Mouse (Mus musculus) forebrain, embryonic 12.5 days (tissue): ENCODE results near the gene Ldlrap1. TPM values are rescaled to one million over a fixed set of nuclear protein-coding genes. Genes with fewer than 3 reads are reported as not detected.

Experiments
- ATAC-seq: fragments of 200-750 bp; cut with Nextera tagmentation; 2 replicates; pipeline ENCODE4 v1.8.0; 2017; ENCODE audit warnings: moderate TSS enrichment; ENCODE audit not compliant: low FRiP score
- H3K27ac ChIP-seq: fragments of 300-500 bp; sonication (generic); 2 replicates; pipeline ENCODE4 v1.5.1; 2016; ENCODE audit warnings: mild to moderate bottlenecking
- H3K27me3 ChIP-seq: fragments of 300-500 bp; sonication (generic); 2 replicates; pipeline ENCODE4 v1.6.1; 2016; ENCODE audit warnings: mild to moderate bottlenecking
- H3K36me3 ChIP-seq: fragments of 300-500 bp; sonication (generic); replicated peaks from 2 replicates; pipeline ENCODE4 v1.6.1; 2016; ENCODE audit warnings: mild to moderate bottlenecking
- H3K4me1 ChIP-seq: fragments of 300-500 bp; sonication (generic); 2 replicates; pipeline ENCODE4 v1.6.1; 2016
- H3K4me2 ChIP-seq: fragments of 300-500 bp; sonication (generic); 2 replicates; pipeline ENCODE4 v1.6.1; 2016; ENCODE audit warnings: mild to moderate bottlenecking, moderate library complexity
- H3K4me3 ChIP-seq: fragments of 300-500 bp; sonication (generic); replicated peaks from 2 replicates; pipeline ENCODE4 v1.5.1; 2016; ENCODE audit warnings: mild to moderate bottlenecking
- H3K9ac ChIP-seq: fragments of 300-500 bp; sonication (generic); 2 replicates; pipeline ENCODE4 v1.6.1; 2016; ENCODE audit warnings: mild to moderate bottlenecking
- H3K9me3 ChIP-seq: fragments of 300-500 bp; sonication (generic); 2 replicates; pipeline ENCODE4 v1.6.1; 2016
- WGBS: fragments of 180-500 bp; shearing (Covaris S2); methylation state at CpG from one replicate; pipeline ENCODE4 v1.1.7; 2016; 5-methylcytosine and 5-hydroxymethylcytosine counted together
- polyA plus RNA-seq: library from polyadenylated mRNA; unstranded; fragments of >200 nt; fragmentation: Nextera tagmentation; extraction: Ambion mirVana; gene quantifications from 2 replicates; pipeline ENCODE4 v1.2.1, GENCODE M21; 2016

Ldlrap1 gene
- polyA plus RNA-seq, 1 experiment from 2014 or later = 5.9 TPM

DNA sequence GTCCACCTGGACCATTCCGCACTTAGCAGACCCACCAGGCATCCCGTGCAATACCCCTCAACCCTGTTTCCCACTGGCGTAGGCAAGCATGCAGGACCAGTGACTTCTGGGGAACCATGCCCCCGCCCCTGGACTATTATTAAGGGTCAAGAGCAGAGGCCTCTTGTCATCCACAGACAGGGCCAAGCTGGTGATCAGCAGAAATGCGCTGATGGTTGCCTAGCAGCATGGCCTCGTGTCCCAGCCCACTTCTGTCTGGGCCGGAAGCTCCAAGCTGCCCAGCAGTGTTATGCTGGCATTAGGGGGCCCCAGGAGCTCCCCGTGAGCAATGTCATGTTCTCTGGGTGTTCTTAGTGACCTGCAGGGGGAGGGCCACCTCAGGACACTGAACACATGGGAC lies 25.9 kb downstream of the Ldlrap1 start:
- Histone ChIP-seq H3K4me1 (peaks cover 16% of the 10 kb centered on the region), H3K9ac (no peak overlapping the region), H3K36me3 (no peaks in the 10 kb centered on the region), H3K27ac (no peak overlapping the region), H3K4me2 (no peak overlapping the region), H3K27me3 (no peaks in the 10 kb centered on the region), H3K4me3 (no peak overlapping the region), H3K9me3 (no peaks in the 10 kb centered on the region)
- ATAC-seq = no peak
- WGBS = 83% methylated on average over 8 of the region's 8 CpGs

DNA sequence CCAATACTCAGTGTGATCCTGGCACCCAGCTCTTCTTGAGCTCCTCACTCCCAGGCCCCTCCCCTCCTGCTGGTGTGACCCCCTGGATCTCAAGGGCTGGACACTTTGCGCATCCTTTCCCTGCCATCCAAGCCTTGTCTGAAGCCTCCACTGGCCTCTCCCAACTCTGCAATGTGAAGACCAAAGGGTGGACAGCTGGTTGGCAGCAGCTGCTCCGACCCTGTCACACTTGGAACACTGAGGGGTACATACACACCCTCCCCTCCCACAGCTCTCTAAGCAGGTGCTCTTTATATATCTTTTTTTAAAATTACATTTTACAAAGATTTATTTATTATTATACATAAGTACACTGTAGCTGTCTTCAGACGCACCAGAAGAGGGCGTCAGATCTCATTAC lies 27.6 kb downstream of the Ldlrap1 start:
- ATAC-seq = no peak
- WGBS = 90% methylated on average over 4 of the region's 4 CpGs
- Histone ChIP-seq H3K27ac (no peak overlapping the region), H3K36me3 (no peaks in the 10 kb centered on the region), H3K4me3 (no peak overlapping the region), H3K27me3 (no peaks in the 10 kb centered on the region), H3K4me2 (no peak overlapping the region), H3K4me1 (peaks cover 16% of the 10 kb centered on the region), H3K9me3 (no peaks in the 10 kb centered on the region), H3K9ac (no peak overlapping the region)

DNA sequence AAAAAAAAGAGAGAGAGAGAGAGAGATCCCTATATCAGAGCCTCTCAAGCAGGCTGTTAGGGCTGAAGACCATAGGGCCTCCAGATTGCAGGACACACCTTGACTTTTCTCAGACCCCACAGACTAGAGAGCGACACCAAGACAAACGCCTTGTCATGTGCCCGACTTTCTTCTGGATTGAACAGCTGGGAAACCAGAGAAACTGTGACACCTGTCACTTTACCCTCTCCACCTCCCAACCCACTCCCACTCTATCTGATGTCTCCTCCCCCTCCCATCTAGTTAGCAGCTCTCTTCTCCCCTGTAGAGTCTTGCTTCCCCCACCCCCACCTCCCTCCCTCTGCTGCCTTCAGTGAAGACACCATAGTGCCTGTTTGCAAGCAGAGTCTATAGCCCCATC lies 28.3 kb downstream of the Ldlrap1 start:
- WGBS = 85% methylated on average over 3 of the region's 3 CpGs
- H3K4me2 ChIP-seq = no peak overlapping the region
- no peak for ATAC-seq
- no peak overlapping the region for H3K4me3 ChIP-seq
- H3K9ac ChIP-seq = no peak overlapping the region
- H3K27ac ChIP-seq = no peak overlapping the region
- H3K36me3 ChIP-seq = no peaks in the 10 kb centered on the region
- no peaks in the 10 kb centered on the region for H3K27me3 ChIP-seq
- H3K4me1 ChIP-seq = peaks cover 18% of the 10 kb centered on the region
- no peaks in the 10 kb centered on the region for H3K9me3 ChIP-seq

DNA sequence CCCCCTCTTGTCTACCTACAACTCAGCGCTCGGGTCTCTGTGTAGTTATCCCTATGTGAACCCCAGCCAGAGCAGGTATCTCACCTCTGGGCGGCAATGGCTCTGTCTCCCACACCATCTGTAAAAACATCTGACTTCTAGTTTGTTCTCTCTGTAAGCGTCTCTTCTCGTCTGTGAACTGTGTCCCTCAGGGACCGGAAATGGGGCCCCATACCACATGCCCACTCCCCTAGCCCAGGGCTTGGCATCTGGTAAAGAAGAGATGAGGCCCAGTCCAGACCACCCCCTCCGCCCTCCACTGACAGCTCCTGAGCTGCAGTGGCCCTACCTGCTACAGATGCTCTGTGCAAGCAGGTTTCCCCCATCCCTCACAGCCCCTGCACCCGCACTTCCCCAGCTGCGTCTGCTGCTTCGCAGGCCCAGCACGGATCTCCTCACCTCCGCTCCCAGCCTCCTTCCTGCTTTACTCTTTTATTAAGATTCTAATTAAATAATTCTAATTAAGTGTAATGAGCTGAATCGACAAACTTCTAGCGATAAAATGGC lies 30.4 kb downstream of the Ldlrap1 start:
- Histone ChIP-seq H3K27me3 (no peaks in the 10 kb centered on the region), H3K27ac (no peak overlapping the region), H3K9me3 (no peaks in the 10 kb centered on the region), H3K36me3 (no peaks in the 10 kb centered on the region), H3K4me2 (no peak overlapping the region), H3K4me1 (peaks cover 19% of the 10 kb centered on the region; the same call in 1 of the 2 replicates), H3K4me3 (no peak overlapping the region), H3K9ac (peak overlapping the region; percentile 12; the same call in 1 of the 2 replicates)
- 50% methylated on average over 14 of the region's 14 CpGs for WGBS
- no peak for ATAC-seq

DNA sequence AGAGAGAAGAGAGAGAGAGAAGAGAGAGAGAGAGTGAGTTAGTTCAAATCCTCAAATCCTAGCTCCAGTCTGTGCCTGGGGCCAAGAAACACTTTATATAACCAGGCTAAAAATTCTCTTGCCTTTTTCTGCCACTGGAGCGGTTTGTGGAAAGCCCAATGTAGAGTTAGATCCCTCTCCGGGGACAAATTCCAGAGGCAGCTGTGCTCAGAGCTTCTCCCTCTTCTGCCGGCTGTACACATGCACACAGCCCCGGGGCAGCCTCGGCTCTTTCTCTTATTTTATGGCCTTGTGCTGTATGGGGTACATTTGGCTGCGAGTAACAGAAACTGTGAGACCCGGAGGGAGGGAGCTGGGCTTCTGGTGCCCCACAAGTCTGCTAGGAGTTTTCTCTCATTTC lies 31.7 kb downstream of the Ldlrap1 start:
- 74% methylated on average over 7 of the region's 7 CpGs for WGBS
- H3K9me3 ChIP-seq = no peaks in the 10 kb centered on the region
- no peak overlapping the region for H3K27ac ChIP-seq
- peaks cover 19% of the 10 kb centered on the region; the same call in 1 of the 2 replicates for H3K4me1 ChIP-seq
- no peaks in the 10 kb centered on the region for H3K27me3 ChIP-seq
- H3K9ac ChIP-seq = no peak overlapping the region
- H3K4me2 ChIP-seq = no peak overlapping the region
- H3K36me3 ChIP-seq = no peaks in the 10 kb centered on the region
- ATAC-seq = no peak
- H3K4me3 ChIP-seq = no peak overlapping the region

DNA sequence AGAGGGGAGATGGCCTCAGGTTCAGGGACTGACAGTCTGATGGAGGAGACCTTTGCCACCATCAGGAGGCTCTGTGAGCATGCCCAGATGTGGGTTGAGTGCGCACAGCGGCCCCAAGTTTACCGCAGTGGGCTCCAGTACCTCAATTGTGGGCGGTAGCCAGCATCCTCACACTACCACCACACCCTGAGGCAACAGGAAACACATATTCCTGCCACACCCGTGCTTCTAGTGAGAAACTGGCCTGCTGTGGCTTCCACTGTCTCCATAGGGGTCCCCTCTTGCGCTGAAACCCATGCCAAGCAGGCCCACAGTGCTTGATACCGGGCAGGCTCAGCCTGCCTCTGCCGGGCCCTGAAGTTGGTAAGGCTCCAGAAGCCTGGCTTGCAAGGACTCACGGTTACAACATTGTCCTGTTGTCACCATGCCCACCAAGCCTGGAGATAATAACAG lies 33.2 kb downstream of the Ldlrap1 start:
- no peak for ATAC-seq
- Histone ChIP-seq H3K27me3 (no peaks in the 10 kb centered on the region), H3K9me3 (no peaks in the 10 kb centered on the region), H3K4me1 (peaks cover 30% of the 10 kb centered on the region), H3K36me3 (no peaks in the 10 kb centered on the region), H3K4me3 (no peak overlapping the region), H3K9ac (no peak overlapping the region), H3K27ac (no peak overlapping the region), H3K4me2 (no peak overlapping the region)
- WGBS = 56% methylated on average over 9 of the region's 9 CpGs

DNA sequence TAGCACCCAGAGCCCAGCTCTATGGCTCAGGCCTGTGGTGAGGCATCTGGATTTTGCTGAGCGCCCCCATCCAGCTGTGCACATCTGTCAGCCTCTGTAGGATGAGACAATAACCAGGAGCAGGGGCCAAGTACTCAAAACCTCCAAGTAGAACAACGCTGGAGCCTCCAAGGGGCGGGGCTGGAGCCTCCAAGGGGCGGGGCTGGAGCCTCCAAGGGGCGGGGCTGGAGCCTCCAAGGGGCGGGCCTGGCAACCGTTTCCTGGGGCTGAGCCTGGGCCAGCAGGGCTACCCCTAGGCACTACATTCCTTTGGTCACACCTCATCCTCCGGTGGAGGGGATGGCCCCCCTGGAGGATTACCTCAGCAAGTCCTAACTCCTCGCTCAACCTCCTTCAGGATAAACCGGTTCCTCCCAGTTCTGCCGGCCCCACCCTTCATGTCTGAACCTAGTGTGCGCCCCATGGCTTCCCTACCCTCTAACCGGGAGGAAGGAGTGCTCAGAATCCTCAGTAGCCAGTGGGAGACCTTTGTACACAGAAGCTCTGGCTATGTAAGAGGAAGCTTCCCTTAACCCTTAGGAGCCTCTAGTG lies 33.7 kb downstream of the Ldlrap1 start:
- 0 out of 2 replicates have a peak, but pooled peaks cover 3% of the 10 kb centered on the region for H3K27me3 ChIP-seq
- peak; percentile 39; the same call in 1 of the 2 replicates for ATAC-seq
- H3K9me3 ChIP-seq = no peaks in the 10 kb centered on the region
- WGBS = 9% methylated on average over 12 of the region's 13 CpGs
- H3K4me2 ChIP-seq = no peak overlapping the region
- no peaks in the 10 kb centered on the region for H3K36me3 ChIP-seq
- H3K27ac ChIP-seq = no peak overlapping the region
- peaks cover 31% of the 10 kb centered on the region for H3K4me1 ChIP-seq
- no peak overlapping the region for H3K9ac ChIP-seq
- H3K4me3 ChIP-seq = no peak overlapping the region

DNA sequence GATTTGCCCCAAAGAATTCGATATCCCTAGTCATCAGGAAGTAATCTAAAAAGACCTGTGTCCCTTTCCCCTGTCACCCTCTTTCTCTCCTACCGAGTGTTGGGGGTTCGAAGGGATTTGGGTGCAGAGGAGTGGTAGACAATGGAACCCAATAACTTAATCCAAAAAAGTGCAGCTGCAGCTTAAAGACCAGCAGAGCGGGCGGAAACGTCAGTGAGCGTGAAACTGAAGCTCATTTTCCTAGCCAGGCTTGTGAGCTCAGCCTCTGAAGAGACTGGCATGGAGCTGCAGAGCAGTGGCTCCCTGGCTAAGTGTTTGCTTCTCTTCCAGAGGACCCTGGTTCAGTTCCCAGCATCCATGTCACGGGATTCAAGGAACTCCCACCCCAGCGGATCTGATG lies 34.5 kb downstream of the Ldlrap1 start:
- Histone ChIP-seq H3K4me3 (no peak overlapping the region), H3K4me1 (peaks cover 31% of the 10 kb centered on the region), H3K9me3 (no peaks in the 10 kb centered on the region), H3K36me3 (no peaks in the 10 kb centered on the region), H3K27me3 (0 out of 2 replicates have a peak, but pooled peaks cover 7% of the 10 kb centered on the region), H3K9ac (no peak overlapping the region), H3K4me2 (no peak overlapping the region), H3K27ac (no peak overlapping the region)
- ATAC-seq = no peak
- 51% methylated on average over 9 of the region's 9 CpGs for WGBS

DNA sequence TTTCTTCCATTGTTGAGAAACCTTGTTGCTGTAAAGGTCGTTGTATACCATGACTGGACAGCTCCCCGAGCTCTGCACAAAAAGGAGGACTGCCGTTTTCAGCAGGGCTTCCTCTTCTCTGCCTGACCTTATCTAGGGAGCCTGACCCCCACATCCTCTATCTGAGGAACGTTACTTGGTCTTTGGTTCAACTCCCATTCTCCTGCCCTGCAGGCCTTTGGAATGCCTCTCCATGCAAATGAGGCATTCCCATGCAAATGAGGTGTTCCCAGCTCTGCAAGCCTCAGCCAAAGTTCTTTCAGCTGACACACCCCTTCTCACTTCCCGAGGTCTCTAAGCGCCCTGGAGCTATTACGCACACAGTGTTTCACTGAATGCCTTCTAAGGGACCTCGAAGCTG lies 37.7 kb downstream of the Ldlrap1 start:
- Histone ChIP-seq H3K27me3 (0 out of 2 replicates have a peak, but pooled peaks cover 7% of the 10 kb centered on the region), H3K4me2 (peak overlapping the region; percentile 24), H3K36me3 (no peaks in the 10 kb centered on the region), H3K9me3 (no peaks in the 10 kb centered on the region), H3K9ac (peak overlapping the region; percentile 33; the same call in 1 of the 2 replicates), H3K4me1 (peaks cover 22% of the 10 kb centered on the region), H3K27ac (no peak overlapping the region), H3K4me3 (no peak overlapping the region)
- WGBS = 2% methylated on average over 8 of the region's 8 CpGs
- ATAC-seq = peak; percentile 58; the same call in 1 of the 2 replicates

DNA sequence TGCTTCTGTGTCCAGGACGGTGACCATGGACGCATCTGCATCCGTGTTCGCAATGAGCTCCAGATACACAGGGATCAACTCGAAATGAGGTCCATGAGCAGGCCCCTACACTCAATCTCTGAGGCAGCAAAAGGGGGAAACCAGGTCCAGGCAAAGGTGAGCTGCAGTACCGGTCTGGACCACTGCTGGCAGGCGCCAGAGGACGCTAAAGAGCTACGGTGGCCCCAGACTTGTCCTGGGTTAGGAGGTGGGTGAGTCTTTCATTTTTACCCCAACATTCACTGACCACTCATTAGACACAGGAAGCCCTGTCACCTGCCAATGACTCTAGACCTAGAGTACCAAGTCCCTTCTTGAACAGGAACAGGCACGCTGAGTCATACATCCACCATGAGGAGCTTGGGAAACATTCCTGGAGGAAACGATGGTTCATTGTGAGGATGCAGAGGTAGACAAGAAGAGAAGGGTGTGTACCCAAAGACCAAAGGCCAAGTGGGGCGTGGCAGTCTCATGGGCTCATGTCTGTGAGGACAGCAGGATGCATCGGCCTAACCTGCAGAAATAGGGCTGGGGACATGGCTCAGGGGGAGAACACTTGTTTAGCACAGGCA lies 42.0 kb downstream of the Ldlrap1 start:
- no peak for ATAC-seq
- no peak overlapping the region for H3K4me3 ChIP-seq
- 0 out of 2 replicates have a peak, but pooled peaks cover 7% of the 10 kb centered on the region for H3K27me3 ChIP-seq
- H3K9me3 ChIP-seq = no peaks in the 10 kb centered on the region
- H3K27ac ChIP-seq = no peak overlapping the region
- H3K4me1 ChIP-seq = peaks cover 13% of the 10 kb centered on the region
- H3K36me3 ChIP-seq = no peaks in the 10 kb centered on the region
- H3K4me2 ChIP-seq = no peak overlapping the region
- no peak overlapping the region for H3K9ac ChIP-seq
- WGBS = 64% methylated on average over 13 of the region's 13 CpGs

DNA sequence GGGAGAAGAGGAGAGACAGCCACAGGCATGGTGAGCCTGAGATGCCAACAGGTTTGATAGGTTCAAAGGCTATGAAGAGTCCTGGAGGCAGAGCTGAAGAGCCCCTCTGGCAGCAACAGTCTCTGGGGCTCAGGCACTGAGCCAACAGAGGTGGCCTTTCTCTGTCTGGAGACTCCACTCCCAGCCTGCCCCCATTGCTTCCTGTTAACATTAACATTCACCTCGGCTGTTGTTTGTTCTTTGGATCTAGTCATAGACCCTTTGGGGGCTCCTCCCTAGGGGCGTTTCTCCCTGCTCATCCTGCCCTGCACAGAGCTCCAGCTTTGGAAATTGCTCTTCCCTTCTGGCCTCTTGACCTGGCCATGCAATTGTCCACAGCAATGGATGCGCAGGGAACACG lies 42.9 kb downstream of the Ldlrap1 start:
- ATAC-seq = no peak

DNA sequence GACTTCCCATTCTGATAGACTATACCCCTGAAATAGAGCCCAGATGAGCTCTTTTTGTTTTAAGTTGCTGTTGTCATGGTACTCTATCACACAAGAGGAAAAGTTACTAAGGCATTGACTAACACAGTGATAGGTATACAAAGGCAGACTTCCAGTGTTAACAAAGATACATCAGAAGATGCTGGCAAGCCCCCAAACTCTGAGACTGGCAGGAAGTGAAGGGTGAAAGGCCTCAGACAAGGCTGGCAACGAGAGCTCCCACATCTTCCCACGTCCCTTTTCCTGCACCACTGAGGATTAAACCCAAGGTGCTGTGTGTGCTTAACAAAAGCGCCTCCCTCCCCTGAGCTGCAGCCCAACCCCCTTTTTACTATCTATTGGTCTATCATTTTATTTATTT lies 44.6 kb downstream of the Ldlrap1 start:
- no peaks in the 10 kb centered on the region for H3K9me3 ChIP-seq
- H3K9ac ChIP-seq = no peak overlapping the region
- H3K27me3 ChIP-seq = no peaks in the 10 kb centered on the region
- H3K4me3 ChIP-seq = no peak overlapping the region
- H3K36me3 ChIP-seq = no peaks in the 10 kb centered on the region
- H3K27ac ChIP-seq = no peak overlapping the region
- no peak overlapping the region for H3K4me2 ChIP-seq
- no peaks in the 10 kb centered on the region for H3K4me1 ChIP-seq
- WGBS = 73% methylated on average over 3 of the region's 3 CpGs
- no peak for ATAC-seq

More for the DNA sequence above, 42.9 kb downstream of the Ldlrap1 start:
- Histone ChIP-seq H3K27me3 (0 out of 2 replicates have a peak, but pooled peaks cover 7% of the 10 kb centered on the region), H3K4me2 (no peak overlapping the region), H3K27ac (no peak overlapping the region), H3K9me3 (no peaks in the 10 kb centered on the region), H3K9ac (no peak overlapping the region), H3K4me1 (peaks cover 5% of the 10 kb centered on the region), H3K36me3 (no peaks in the 10 kb centered on the region), H3K4me3 (no peak overlapping the region)
- 72% methylated on average over 4 of the region's 4 CpGs for WGBS
